Mouse (Mus musculus) cerebellum, adult 2 months (tissue): ENCODE measurements at regions not wholly inside any gene's neighbourhood (a gene's known extent, or its start where the extent isn't known, plus 50 kb on each side); places are given as distances from the start of the nearest gene placed in this dataset.

Experiments used
- CTCF ChIP-seq: fragments of 200-500 bp; IDR thresholded peaks from 2 replicates; pipeline ENCODE4 v1.5.1; 2011; ENCODE audit warnings: low read depth, mild to moderate bottlenecking, control low read depth, low read length, moderate library complexity, borderline replicate concordance; ENCODE audit not compliant: insufficient read depth
- POLR2A ChIP-seq: fragments of 200-500 bp; IDR thresholded peaks from 2 replicates; pipeline ENCODE4 v1.6.1; 2011; ENCODE audit warnings: low read length, control low read depth, borderline replicate concordance; ENCODE audit not compliant: insufficient read depth

DNA sequence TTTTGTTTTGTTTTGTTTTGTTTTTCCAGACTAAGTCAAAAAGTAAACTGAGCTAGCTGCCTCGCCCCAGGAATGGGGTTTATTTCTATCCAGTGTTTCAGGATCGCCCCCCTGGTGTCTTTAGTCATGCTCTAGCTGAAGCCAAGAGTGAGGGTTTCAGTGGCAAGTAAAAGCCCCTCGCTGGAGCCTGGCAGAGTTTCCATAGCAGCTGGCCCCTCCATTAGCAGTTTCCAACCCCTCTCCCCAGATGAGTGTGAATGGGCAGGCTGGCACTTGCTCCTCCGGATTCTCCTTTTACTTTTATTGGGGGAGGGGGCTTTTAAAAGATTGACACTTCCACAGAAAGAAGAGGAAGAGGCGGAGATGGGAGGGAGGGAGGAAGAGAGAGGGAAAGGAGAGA, 68.0 kb upstream of the Klf7 start:
- TF ChIP-seq CTCF (no peak), POLR2A (no peak)
